Mouse (Mus musculus) forebrain, embryonic 11.5 days (tissue): ENCODE measurements around the gene Spata2l. TPM values are rescaled to one million over a fixed set of nuclear protein-coding genes. Genes with fewer than 3 reads are reported as not detected.
"Not testable (repeated sequence)": the region's sequence is repeated elsewhere in the genome, so short reads cannot be mapped to it uniquely, and the experiment has no call there.

ENCODE experiments used
- ATAC-seq: fragments of 200-750 bp; cut with Nextera tagmentation; replicated peaks from 2 replicates; pipeline ENCODE4 v1.8.0; 2017; ENCODE audit warnings: moderate TSS enrichment; ENCODE audit not compliant: low FRiP score
- DNase-seq: peaks from one replicate; pipeline ENCODE4 v3.0.0-alpha.2; 2017; ENCODE audit warnings: low spot score
- H3K27ac ChIP-seq: fragments of 300-500 bp; sonication (generic); 2 replicates; pipeline ENCODE4 v1.5.1; 2014; ENCODE audit warnings: low read depth, low read length
- H3K27me3 ChIP-seq: fragments of 300-500 bp; sonication (generic); 2 replicates; pipeline ENCODE4 v1.6.1; 2014; ENCODE audit warnings: mild to moderate bottlenecking, low read length, mixed read lengths; ENCODE audit not compliant: control insufficient read depth, insufficient read depth
- H3K36me3 ChIP-seq: fragments of 300-500 bp; sonication (generic); 2 replicates; pipeline ENCODE4 v1.6.1; 2014; ENCODE audit warnings: mild to moderate bottlenecking, low read length, moderate library complexity, mixed read lengths; ENCODE audit not compliant: control insufficient read depth, insufficient read depth
- H3K4me1 ChIP-seq: fragments of 300-500 bp; sonication (generic); replicated peaks from 2 replicates; pipeline ENCODE4 v1.6.1; 2014; ENCODE audit warnings: low read length, mixed read lengths; ENCODE audit not compliant: control insufficient read depth, insufficient read depth
- H3K4me2 ChIP-seq: fragments of 300-500 bp; sonication (generic); 2 replicates; pipeline ENCODE4 v1.6.1; 2014; ENCODE audit warnings: low read depth, mild to moderate bottlenecking, low read length, moderate library complexity, mixed read lengths; ENCODE audit not compliant: severe bottlenecking
- H3K4me3 ChIP-seq: fragments of 300-500 bp; sonication (generic); 2 replicates; pipeline ENCODE4 v1.5.1; 2014; ENCODE audit warnings: low read depth, low read length
- H3K9ac ChIP-seq: fragments of 300-500 bp; sonication (generic); 2 replicates; pipeline ENCODE4 v1.6.1; 2014; ENCODE audit warnings: low read length
- H3K9me3 ChIP-seq: fragments of 300-500 bp; sonication (generic); 2 replicates; pipeline ENCODE4 v1.6.1; 2016; ENCODE audit warnings: low read length, mixed read lengths; ENCODE audit not compliant: control insufficient read depth
- WGBS: fragments of 180-500 bp; shearing (Covaris S2); extraction: QIAGEN DNeasy Blood & Tissue Kit; methylation state at CpG from one replicate; pipeline ENCODE4 v1.1.7; 2014; 5-methylcytosine and 5-hydroxymethylcytosine counted together
- polyA plus RNA-seq: library from polyadenylated mRNA; unstranded; fragments of >200 nt; fragmentation: Nextera tagmentation; extraction: Ambion mirVana; gene quantifications from 2 replicates; pipeline ENCODE4 v1.2.1, GENCODE M21; 2014

The Spata2l gene
- polyA plus RNA-seq, 1 experiment from 2014 or later = 1.8 TPM

DNA sequence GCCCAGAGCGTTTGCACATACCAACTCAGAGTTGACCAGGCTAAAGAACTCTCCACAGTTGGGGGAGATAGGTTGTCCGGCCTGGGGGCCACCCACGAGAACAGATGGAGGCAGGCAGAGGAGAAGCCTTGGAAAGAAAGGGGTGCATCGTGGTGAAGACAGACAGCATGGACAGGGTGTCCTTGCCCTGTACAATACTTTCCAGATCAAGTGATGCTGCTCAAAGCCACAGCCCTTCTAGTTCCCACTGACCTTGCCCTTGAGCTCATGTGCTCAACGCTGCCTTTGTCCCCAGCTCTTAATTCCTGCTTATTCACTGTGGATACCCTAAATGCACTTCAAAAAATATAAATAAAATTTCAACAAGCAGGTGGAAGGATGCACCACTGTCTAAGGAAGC, 38.4 kb upstream of the Spata2l start:
- Histone ChIP-seq H3K27me3 (no peaks in the 10 kb centered on the region), H3K4me3 (no peak overlapping the region), H3K4me1 (no peaks in the 10 kb centered on the region), H3K9me3 (no peaks in the 10 kb centered on the region), H3K36me3 (no peaks in the 10 kb centered on the region; the same call in 1 of the 2 replicates), H3K4me2 (no peak overlapping the region), H3K27ac (no peak overlapping the region), H3K9ac (no peak overlapping the region)
- 87% methylated on average over 5 of the region's 5 CpGs for WGBS
- no peak for ATAC-seq
- no peak for DNase-seq

GRCm38 (mm10) chr8:123271901-123272300, 35.9 kb upstream of the Spata2l start:
- no peaks in the 10 kb centered on the region for H3K9me3 ChIP-seq
- 87% methylated on average over 4 of the region's 4 CpGs for WGBS
- H3K4me1 ChIP-seq = no peaks in the 10 kb centered on the region
- no peak overlapping the region for H3K27ac ChIP-seq
- H3K4me3 ChIP-seq = no peak overlapping the region
- no peaks in the 10 kb centered on the region; the same call in 1 of the 2 replicates for H3K36me3 ChIP-seq
- no peak overlapping the region for H3K4me2 ChIP-seq
- H3K9ac ChIP-seq = no peak overlapping the region
- no peak for DNase-seq
- H3K27me3 ChIP-seq = no peaks in the 10 kb centered on the region
- no peak for ATAC-seq

DNA sequence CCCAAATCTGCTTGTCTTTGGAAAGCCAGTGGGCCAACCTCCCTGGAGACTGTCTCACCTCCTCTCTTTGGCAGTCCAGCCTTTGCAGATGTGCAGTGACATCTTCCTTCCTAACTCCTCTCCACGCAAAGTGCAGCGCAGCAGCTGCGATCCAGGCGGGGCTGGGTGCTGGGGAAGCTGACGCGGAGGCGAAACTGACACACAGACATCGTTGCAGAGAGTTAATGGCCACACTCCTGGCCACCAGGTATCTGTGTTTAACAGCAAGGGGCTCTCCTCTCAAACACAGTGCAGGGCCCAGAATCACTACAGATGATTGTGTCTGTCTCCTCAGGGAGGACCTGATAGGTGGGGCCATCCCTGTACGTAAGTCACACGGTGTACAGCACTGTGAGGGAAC, 35.1 kb upstream of the Spata2l start:
- no peaks in the 10 kb centered on the region; the same call in 1 of the 2 replicates for H3K36me3 ChIP-seq
- H3K4me1 ChIP-seq = no peaks in the 10 kb centered on the region
- DNase-seq (no peak), ATAC-seq (no peak)
- 90% methylated on average over 10 of the region's 10 CpGs for WGBS
- no peak overlapping the region for H3K4me2 ChIP-seq
- H3K9ac ChIP-seq = no peak overlapping the region
- H3K9me3 ChIP-seq = no peaks in the 10 kb centered on the region
- H3K27ac ChIP-seq = no peak overlapping the region
- H3K4me3 ChIP-seq = no peak overlapping the region
- no peaks in the 10 kb centered on the region for H3K27me3 ChIP-seq

GRCm38 (mm10) chr8:123267926-123268656, 32.1 kb upstream of the Spata2l start:
- H3K9ac ChIP-seq = no peak overlapping the region
- WGBS = 85% methylated on average over 14 of the region's 14 CpGs
- H3K27ac ChIP-seq = no peak overlapping the region
- peaks cover 7% of the 10 kb centered on the region; the same call in 1 of the 2 replicates for H3K36me3 ChIP-seq
- no peaks in the 10 kb centered on the region for H3K4me1 ChIP-seq
- DNase-seq = no peak
- ATAC-seq = no peak
- H3K27me3 ChIP-seq = no peaks in the 10 kb centered on the region
- H3K4me2 ChIP-seq = no peak overlapping the region
- H3K4me3 ChIP-seq = no peak overlapping the region
- H3K9me3 ChIP-seq = no peaks in the 10 kb centered on the region

DNA sequence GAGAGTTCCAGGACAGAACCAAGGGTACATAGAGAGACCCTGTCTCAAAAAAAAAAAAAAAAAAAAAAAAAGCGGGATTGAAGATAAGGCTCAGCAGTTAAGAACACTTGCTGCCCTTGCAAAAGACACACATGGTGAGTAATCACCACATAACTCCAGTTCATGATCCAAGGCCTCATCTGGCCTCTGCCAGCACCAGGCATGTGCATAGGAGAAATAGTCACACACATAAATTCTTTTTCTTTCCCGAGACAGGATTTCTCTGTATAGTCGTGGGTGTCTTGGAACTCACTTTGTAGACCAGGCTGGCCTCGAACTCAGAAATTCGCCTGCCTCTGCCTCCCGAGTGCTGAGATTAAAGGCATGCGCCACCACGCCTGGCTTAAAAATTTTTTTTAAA, 21.6 kb upstream of the Spata2l start:
- WGBS = 85% methylated on average over 8 of the region's 8 CpGs
- not testable (repeated sequence) for H3K27ac ChIP-seq, H3K9ac ChIP-seq, ATAC-seq, H3K4me2 ChIP-seq, DNase-seq, H3K27me3 ChIP-seq, H3K36me3 ChIP-seq, H3K9me3 ChIP-seq, H3K4me3 ChIP-seq
- H3K4me1 ChIP-seq = peaks cover 12% of the 10 kb centered on the region

- H3K36me3 ChIP-seq = no peaks in the 10 kb centered on the region; the same call in 1 of the 2 replicates
- H3K9me3 ChIP-seq = no peaks in the 10 kb centered on the region
- peaks cover 12% of the 10 kb centered on the region for H3K4me1 ChIP-seq
- no peak overlapping the region for H3K4me2 ChIP-seq
- no peaks in the 10 kb centered on the region for H3K27me3 ChIP-seq
- WGBS = 74% methylated on average over 3 of the region's 3 CpGs
- no peak for DNase-seq
- no peak overlapping the region for H3K9ac ChIP-seq
- no peak for ATAC-seq
- no peak overlapping the region for H3K4me3 ChIP-seq
- H3K27ac ChIP-seq = no peak overlapping the region
Measured at GRCm38 (mm10) chr8:123257114-123257513, 21.1 kb upstream of the Spata2l start.

GRCm38 (mm10) chr8:123255170-123255569, 19.1 kb upstream of the Spata2l start:
- peaks cover 12% of the 10 kb centered on the region for H3K4me1 ChIP-seq
- peak overlapping the region; percentile 96 for H3K4me2 ChIP-seq
- WGBS = 62% methylated on average over 6 of the region's 6 CpGs
- DNase-seq = no peak
- H3K27ac ChIP-seq = no peak overlapping the region
- H3K36me3 ChIP-seq = no peaks in the 10 kb centered on the region; the same call in 1 of the 2 replicates
- no peaks in the 10 kb centered on the region for H3K27me3 ChIP-seq
- H3K9ac ChIP-seq = peak overlapping the region; percentile 95
- H3K4me3 ChIP-seq = peak overlapping the region; percentile 56
- ATAC-seq = no peak
- no peaks in the 10 kb centered on the region for H3K9me3 ChIP-seq

DNA sequence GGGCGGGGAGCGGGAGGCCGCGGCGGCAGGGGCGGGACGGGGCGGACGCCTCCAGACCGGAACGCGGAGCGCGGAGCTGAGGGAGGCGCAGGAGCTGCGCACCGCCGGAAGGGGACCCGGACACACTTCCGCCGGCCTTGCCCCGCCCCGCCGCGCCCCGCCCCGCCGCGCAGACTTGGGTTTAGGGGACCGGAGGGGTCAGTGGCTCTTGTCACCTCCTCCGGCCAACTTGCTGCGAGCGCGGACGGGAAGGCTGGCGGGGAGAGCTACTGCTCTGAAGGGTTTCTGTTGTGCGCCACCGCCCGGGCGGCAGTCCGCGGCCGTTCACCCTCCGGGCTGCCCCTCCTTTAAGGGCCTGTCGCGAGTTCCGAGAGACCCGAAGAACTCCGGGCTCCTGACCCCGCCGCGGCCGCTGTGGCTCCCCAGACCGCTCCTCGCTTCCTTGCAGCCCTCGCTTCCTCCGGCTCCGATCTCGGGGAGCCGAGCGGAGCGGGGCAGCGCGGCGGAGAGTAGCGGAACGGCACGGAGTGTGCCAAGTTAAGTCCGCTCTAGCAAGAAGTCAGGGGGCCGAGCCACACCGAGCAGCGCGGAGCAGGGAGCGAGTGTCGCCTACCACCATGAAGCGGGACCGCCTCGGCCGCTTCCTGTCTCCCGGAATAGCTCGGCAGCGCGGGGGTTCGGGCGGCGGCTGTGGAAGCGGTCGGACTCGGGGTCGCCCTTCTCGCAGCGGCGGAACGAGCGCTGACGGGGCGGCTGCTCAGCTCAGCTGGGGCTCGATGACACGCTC, 18.3 kb upstream of the Spata2l start, which contains the start of the genes Zfp276 and Vps9d1:
Gene Zfp276 (plus strand): TSS at position 97 of the 787 bp plus-strand sequence.
Gene Vps9d1 (minus strand): TSS at position 250 of the 787 bp plus-strand sequence.
- H3K27me3 ChIP-seq = no peaks in the 10 kb centered on the region
- H3K4me1 ChIP-seq = peaks cover 12% of the 10 kb centered on the region
- ATAC-seq (peak; percentile 95), DNase-seq (peak; percentile 93)
- H3K36me3 ChIP-seq = no peaks in the 10 kb centered on the region; the same call in 1 of the 2 replicates
- H3K4me2 ChIP-seq = peak within 1 kb of the TSS; percentile 96
- H3K27ac ChIP-seq = peak within 1 kb of the TSS; percentile 72
- under 1% methylated on average over 81 of the region's 99 CpGs for WGBS
- peak within 1 kb of the TSS; percentile 56 for H3K4me3 ChIP-seq
- peak within 1 kb of the TSS; percentile 95 for H3K9ac ChIP-seq
- H3K9me3 ChIP-seq = no peaks in the 10 kb centered on the region
